Mouse (Mus musculus) ovary, postnatal 10 days (tissue): ENCODE measurements around the gene Polr2j.

Source experiments
- DNase-seq: peaks from one replicate; pipeline ENCODE4 v3.0.0; 2022; ENCODE audit warnings: low spot score

Gene Polr2j

GRCm38 (mm10) chr5:136115891-136116783 lies at the start of gene Polr2j:
Gene Polr2j (plus strand): TSS chr5:136116631.
- DNase-seq: peak; percentile 98

DNA sequence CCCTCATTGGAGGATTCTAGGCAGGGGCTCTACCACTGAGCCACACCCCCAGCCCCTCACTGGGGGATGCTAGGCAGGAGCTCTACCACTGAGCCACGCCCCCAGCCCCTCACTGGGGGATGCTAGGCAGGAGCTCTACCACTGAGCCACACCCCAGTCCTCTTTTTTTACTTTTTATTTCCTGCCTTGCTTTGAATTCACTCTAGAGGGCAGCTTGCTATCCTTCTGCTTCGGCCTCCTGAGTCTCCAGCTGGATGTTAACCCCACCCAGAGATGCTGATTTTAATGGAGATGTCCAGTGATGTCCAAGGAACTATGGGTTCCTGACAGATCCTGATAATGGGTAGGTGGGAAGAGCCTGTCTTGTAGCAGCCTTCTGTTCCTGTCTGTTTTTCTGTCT lies 47.0 kb upstream of the Polr2j start:
- no peak for DNase-seq

DNA sequence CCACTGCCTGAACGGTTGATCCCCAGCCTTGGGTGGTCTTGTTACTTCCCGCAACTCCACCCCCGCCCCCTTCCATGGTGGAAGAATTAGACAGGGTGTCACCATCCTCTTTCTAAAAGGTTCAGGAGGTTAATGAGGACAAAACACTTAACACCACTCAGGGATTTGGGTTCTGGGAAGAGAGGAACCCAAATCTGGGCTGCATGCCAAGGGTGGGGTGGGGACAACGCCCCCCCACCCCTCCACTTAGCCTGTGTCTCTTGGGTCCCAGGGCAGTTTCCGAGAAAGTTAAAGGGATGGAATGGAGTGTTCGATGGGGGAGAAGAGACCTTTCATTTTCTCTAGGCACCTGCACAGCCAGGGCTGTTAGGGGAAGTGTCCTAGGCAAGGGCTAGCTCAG lies 43.4 kb upstream of the Polr2j start:
- no peak for DNase-seq

DNA sequence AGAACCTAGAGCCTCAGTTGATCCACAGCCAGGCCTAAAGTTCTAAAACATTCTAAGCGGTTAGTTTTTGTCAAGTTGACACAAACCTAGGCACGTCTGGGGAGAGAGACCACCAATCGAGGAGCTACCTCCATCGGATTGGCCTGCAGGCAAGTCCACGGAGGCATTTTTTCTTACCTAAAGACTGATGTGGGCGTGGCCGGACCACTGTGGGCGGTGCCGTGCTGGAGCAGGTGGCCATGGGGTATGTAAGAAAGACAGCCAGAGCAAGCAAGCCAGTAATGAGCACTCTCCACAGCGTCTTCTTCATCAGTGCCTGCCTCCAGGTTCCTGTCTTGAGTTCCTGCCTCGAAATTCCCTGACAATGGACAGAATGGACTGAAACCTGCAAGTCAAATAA lies 42.9 kb upstream of the Polr2j start:
- DNase-seq: no peak

DNA sequence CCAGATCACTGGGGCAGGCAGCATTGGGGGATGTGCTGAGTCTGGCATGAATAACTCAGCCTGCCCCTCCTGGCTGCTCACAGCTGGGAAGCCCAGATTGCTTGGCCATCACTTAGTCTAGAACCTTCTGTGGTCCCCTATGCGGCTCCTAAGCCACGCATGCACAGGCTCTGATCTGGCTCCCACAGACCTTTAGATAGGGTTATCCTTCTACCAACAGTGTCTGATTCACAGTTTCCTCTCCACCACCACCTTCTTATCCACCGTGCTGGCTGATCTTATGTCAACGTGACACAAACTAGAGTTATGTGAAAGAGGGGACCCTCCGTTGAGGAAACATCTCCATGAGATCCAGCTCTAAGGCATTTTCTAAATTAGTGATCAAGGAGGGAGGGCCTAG lies 41.4 kb upstream of the Polr2j start:
- DNase-seq: no peak

DNA sequence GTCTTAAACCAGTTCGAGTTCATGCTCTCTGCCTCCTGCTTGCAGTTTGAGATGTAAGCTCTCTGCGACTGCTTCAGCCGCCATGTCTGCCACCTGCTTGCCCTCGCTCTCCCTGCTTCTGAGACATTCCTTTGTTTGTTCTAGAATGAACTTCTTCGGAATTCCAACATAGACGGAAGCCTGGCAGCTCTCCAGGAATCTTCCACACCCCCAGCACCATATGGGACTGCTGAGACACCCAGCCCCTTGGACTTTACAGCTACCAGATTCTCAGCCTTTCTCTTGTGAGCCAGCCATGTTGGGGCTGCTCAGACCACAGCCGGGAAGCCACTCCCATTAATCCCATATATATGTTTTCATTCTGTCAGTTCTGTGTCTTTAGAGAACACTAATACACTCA lies 40.1 kb upstream of the Polr2j start:
- no peak for DNase-seq

GRCm38 (mm10) chr5:136077001-136077550 lies 39.4 kb upstream of the Polr2j start:
- no peak for DNase-seq

DNA sequence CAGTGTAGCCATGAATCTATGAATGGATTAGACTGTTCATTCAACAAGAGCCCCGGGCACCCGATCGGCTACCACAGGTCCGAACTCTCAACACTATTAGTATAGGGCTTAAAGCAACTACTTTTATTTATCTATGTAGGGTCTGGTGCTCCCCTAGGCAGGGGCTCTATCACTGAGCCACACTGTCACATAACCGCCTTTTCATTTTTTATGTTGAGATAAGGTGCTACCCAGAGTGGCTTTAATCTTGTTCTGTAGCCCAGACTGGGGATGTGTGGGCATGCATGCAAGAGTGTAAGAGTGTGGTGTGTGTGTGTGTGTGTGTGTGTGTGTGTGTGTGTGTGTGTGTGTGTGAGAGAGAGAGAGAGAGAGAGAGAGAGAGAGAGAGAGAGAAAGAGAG lies 38.3 kb upstream of the Polr2j start:
- DNase-seq: no peak

GRCm38 (mm10) chr5:136082345-136082744 lies 34.1 kb upstream of the Polr2j start:
- DNase-seq: no peak

DNA sequence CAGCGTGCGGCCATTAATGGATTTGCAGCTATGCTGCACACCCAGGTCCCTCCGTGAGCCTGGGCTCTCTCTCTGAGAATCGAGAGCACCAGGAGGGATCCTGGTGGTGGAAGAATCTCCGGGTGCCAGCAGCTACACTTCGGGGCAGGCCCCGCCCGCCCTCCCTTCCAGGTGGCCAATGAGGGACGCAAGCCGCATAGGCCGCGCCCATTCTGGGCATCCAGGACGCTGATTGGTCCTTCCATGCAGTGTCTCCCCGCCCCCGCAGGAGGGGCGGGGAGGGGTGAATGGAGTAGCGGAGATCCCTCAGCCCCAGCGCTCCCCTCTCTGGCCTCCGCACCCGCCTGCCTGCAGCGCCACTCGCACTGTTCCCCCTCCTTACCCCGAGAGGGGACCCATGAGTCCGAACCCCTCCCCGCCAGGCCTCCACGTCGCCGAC lies 32.7 kb upstream of the Polr2j start, which contains the start of gene Rasa4:
Gene Rasa4 (plus strand): TSS at position 248 of the 439 bp plus-strand sequence.
- DNase-seq: peak; percentile 53

- DNase-seq: no peak
Observed at GRCm38 (mm10) chr5:136084144-136084881, 32.1 kb upstream of the Polr2j start.

DNA sequence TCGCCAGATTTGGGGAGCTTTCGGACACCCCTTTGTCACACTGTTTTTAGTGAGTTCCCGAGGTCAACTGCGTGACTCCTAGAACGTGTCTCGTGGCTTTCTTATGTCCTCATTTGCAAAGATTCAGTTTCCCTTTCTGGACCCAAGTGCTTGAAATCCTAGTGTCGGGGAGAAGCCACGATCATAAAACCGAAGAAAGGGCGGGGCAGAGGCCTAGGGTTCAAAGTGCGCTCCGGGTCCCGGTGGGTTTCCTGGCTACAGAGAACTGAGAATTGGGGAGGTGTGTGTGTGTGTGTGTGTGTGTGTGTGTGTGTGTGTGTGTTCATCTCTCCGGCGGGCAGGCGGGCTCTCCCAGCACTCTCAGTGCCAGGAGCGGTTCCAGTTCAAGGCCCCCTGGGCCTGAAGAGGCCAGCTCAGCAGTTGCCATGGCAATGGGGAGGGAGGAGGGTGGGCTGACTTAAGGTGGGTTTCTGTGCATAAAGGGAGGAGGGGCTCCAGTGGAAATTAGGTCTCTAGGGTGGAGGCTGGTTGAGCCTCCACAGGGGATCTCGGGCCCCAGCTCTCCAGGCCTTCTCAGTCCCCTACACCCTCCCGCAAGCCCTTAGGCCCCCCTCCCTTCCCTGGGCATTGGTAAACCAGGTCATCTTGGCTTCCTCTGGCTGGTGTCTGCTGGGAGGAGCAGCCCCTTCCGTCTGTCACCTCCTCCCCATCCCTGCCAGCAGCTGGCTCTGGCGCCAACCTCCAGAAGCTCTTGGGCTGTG lies 31.4 kb upstream of the Polr2j start:
- DNase-seq: no peak

DNA sequence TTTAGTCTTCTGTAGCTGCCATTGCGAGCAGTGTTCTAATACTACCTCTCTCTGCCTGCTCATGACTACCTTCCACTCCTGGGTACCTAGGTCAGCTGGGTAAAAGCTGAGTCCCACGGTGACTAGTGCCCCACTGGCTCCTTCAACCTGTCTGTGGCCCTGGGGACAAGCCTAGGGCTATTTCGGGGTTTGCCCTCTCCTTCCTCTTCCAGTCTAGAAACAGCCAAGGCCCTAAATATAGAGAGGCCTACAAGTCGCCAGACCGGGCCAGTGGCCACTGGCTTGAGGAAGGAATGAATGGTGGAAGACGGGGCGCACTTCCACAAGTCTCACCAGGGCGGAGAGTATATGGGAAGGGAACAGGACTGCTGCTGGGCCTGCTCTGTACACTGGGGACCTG lies 30.1 kb upstream of the Polr2j start:
- no peak for DNase-seq

DNA sequence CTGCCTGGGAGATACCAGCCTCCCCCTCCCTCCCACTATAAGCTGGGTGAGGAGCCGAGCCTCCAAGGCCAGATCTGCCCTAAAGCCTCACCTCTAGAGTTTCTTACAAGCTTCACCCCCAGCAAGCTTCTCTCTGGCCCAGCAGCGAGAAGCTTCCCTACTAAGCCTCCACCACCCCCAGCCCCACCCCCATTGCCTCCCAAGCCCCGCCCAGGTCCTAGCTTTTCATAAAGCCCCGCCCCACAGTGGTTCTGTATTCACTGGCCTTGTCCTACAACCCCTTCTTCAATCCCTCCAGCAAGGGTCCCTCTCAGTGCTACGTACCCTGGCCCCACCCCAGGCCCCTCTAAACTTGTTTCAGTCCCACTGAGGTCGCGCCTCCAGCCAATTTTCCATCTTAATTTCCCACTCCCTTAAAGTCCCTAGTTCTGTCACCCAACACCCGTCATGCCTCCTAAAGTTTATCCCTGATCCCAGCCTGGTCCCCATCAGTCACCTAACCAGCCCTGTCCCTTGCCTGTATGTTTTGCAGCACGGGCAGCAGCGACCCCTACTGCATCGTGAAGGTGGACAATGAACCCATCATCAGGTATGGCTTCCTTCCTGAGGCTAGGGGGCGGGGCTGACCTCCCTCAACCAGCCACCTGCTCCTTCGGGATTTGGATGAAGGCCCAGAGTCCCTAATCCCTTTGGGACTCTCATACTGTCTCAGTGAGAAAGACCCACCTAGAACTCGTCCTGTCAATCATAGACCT lies 27.4 kb upstream of the Polr2j start:
- DNase-seq: no peak

DNA sequence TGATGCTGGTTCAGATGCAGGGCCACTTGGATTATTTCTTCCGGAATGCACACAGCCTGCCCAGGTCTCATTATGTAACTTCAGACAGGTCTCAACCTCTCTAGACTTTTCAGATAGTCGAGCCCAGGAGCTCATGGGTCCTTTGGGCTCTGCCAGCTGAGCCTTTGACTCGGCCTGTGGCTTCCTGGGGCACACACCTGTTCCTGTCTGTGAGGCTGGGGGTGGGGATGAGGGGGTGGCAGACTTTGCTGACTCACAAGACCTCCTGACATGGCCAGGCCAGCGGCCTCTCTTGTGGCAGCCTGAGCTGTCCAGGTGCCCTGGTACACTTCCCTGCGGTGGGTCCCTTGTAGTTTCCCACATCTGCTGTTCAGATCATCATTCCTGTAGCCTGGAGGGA lies 24.5 kb upstream of the Polr2j start:
- no peak for DNase-seq

DNA sequence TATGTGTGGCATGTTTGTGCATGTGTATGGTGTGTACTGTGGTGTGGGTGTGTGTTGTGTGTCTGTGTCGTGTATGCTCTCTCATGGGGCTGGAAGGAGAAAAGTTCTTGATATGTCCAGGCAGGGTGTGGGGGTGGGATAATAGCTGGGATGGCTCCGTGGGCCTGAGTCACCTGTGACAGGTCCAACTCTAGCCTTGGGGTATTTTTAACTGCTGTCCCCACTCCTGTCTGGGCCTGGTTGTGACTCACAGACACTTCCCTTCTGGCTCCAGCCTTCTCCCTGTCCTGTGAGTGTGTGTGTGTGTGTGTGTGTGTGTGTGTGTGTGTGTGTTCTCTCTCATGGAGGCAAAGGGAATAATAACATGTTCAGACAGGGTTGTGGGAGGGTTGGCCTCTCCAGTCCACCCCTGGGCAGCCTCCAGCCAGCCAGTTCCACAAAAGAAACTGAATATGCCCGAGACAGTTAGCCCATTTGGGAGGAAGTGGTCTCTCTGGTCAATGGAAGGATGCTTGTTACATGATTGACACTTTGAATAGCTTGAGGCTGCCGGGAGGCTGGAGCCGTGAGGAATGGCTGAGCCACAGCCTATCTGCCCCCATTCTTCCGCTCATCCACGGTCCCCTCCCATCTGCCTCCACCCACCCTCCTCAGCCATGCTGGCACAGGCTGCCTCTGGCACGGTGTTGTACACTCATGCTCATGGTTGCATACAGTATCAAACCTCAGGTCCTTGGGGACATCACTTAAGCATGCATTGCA lies 22.0 kb upstream of the Polr2j start:
- DNase-seq: no peak

- no peak for DNase-seq
Observed at GRCm38 (mm10) chr5:136095089-136095488, 21.3 kb upstream of the Polr2j start.

- no peak for DNase-seq
Observed at GRCm38 (mm10) chr5:136098536-136098935, 17.9 kb upstream of the Polr2j start.

- peak; percentile 21 for DNase-seq
Observed at GRCm38 (mm10) chr5:136102099-136102820, 14.2 kb upstream of the Polr2j start.

DNA sequence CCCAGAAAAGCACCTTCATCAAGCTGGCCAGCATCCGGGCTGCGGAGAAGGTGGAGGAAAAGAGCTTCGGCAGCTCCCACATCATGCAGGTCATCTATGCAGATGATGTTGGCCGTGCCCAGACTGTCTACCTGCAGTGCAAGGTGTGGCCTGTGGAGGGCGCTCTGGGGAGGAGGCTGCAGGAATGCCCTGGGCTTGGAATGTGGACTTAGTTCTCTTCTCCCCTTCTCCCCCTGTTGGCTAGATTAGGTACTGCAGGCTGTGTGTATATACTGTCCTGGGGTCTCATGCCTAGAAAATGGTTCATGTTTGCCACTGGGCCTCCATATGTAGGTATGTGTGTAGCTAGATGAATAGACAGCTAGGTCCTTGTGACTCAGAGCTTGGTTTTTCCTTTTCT lies 11.9 kb upstream of the Polr2j start:
- DNase-seq: no peak
